Mouse (Mus musculus) urinary bladder, postnatal 36 days (tissue): ENCODE results near the gene Olfr316.

ENCODE experiments used
- DNase-seq, 2 experiments: peaks; one replicate each; pipeline ENCODE4 v3.0.0; 2022; ENCODE audit warnings: low spot score in 2 of 2, mixed read lengths in 1 of 2

Gene Olfr316

GRCm38 (mm10) chr11:58804393-58804792 is 51.9 kb downstream of the Olfr316 start:
- DNase-seq = no peak
